Mouse (Mus musculus): Measurements from ENCODE around the gene Chaf1a. TPM values are rescaled to one million over a fixed set of nuclear protein-coding genes. Genes with fewer than 3 reads are reported as not detected.

Gene Chaf1a
- polyA plus RNA-seq, 1 experiment from 2014 or later: 3.0 TPM

GRCm38 (mm10) chr17:56006956-56007355, 33.3 kb upstream of the Chaf1a start:
- WGBS: 47% methylated on average over 10 of the region's 10 CpGs
- H3K4me3 ChIP-seq (ENCODE audit: low read depth, low read length): no peak overlapping the region
- H3K9me3 ChIP-seq (ENCODE audit: low read length): no peaks in the 10 kb centered on the region
- H3K27me3 ChIP-seq (replicated peaks; ENCODE audit: insufficient read depth, low read length): no peaks in the 10 kb centered on the region
- H3K36me3 ChIP-seq (ENCODE audit: insufficient read depth, low read length): no peaks in the 10 kb centered on the region
- H3K4me1 ChIP-seq (ENCODE audit: insufficient read depth, low read depth, low read length): peaks cover 18% of the 10 kb centered on the region; the same call in 1 of the 2 replicates
- TF ChIP-seq CTCF (IDR thresholded peaks at IDR 0.05) (no peak), EP300 (IDR thresholded peaks at IDR 0.05) (no peak)
- H3K9ac ChIP-seq (replicated peaks; ENCODE audit: low read depth): no peak overlapping the region
- ATAC-seq: no peak
- no peak overlapping the region for H3K4me2 ChIP-seq (replicated peaks; ENCODE audit: low read depth, low read length)
- DNase-seq (ENCODE audit: low spot score): no peak
- H3K27ac ChIP-seq (ENCODE audit: low read length): no peak overlapping the region

GRCm38 (mm10) chr17:56007444-56008355, 32.5 kb upstream of the Chaf1a start:
- Histone ChIP-seq H3K27ac (ENCODE audit: low read length) (peak overlapping the region; percentile 66), H3K36me3 (ENCODE audit: insufficient read depth, low read length) (no peaks in the 10 kb centered on the region), H3K4me3 (ENCODE audit: low read depth, low read length) (no peak overlapping the region), H3K4me1 (ENCODE audit: insufficient read depth, low read depth, low read length) (peaks cover 18% of the 10 kb centered on the region; the same call in 1 of the 2 replicates), H3K27me3 (replicated peaks; ENCODE audit: insufficient read depth, low read length) (no peaks in the 10 kb centered on the region), H3K4me2 (replicated peaks; ENCODE audit: low read depth, low read length) (0 out of 2 replicates have a peak overlapping the region, but pooled peaks have one; percentile 99), H3K9me3 (ENCODE audit: low read length) (no peaks in the 10 kb centered on the region), H3K9ac (replicated peaks; ENCODE audit: low read depth) (no peak overlapping the region)
- ATAC-seq: peak; percentile 5
- DNase-seq (ENCODE audit: low spot score): peak; percentile 30
- WGBS: 15% methylated on average over 13 of the region's 14 CpGs
- TF ChIP-seq CTCF (IDR thresholded peaks at IDR 0.05): no peak
- TF ChIP-seq EP300 (IDR thresholded peaks at IDR 0.05): no peak

- no peaks in the 10 kb centered on the region for H3K9me3 ChIP-seq (ENCODE audit: low read length)
- H3K27ac ChIP-seq (ENCODE audit: low read length): peak overlapping the region; percentile 81
- no peaks in the 10 kb centered on the region for H3K36me3 ChIP-seq (ENCODE audit: insufficient read depth, low read length)
- DNase-seq (ENCODE audit: low spot score) (peak; percentile 97), ATAC-seq (peak; percentile 93)
- peak overlapping the region; percentile 99 for H3K4me2 ChIP-seq (replicated peaks; ENCODE audit: low read depth, low read length)
- peaks cover 18% of the 10 kb centered on the region; the same call in 1 of the 2 replicates for H3K4me1 ChIP-seq (ENCODE audit: insufficient read depth, low read depth, low read length)
- TF ChIP-seq CTCF (IDR thresholded peaks at IDR 0.05) (no peak), EP300 (IDR thresholded peaks at IDR 0.05) (no peak)
- under 1% methylated on average over 21 of the region's 21 CpGs for WGBS
- H3K27me3 ChIP-seq (replicated peaks; ENCODE audit: insufficient read depth, low read length): no peaks in the 10 kb centered on the region
- peak overlapping the region; percentile 46 for H3K9ac ChIP-seq (replicated peaks; ENCODE audit: low read depth)
- peak overlapping the region; percentile 92 for H3K4me3 ChIP-seq (ENCODE audit: low read depth, low read length)
These were observed 31.7 kb upstream of the Chaf1a start for GRCm38 (mm10) chr17:56008356-56009087.

- Histone ChIP-seq H3K27ac (ENCODE audit: low read length) (peak overlapping the region; percentile 81), H3K4me2 (replicated peaks; ENCODE audit: low read depth, low read length) (peak overlapping the region; percentile 99), H3K9ac (replicated peaks; ENCODE audit: low read depth) (peak overlapping the region; percentile 46; the same call in 1 of the 2 replicates), H3K36me3 (ENCODE audit: insufficient read depth, low read length) (no peaks in the 10 kb centered on the region), H3K4me3 (ENCODE audit: low read depth, low read length) (peak overlapping the region; percentile 92), H3K9me3 (ENCODE audit: low read length) (no peaks in the 10 kb centered on the region), H3K4me1 (ENCODE audit: insufficient read depth, low read depth, low read length) (peaks cover 18% of the 10 kb centered on the region; the same call in 1 of the 2 replicates), H3K27me3 (replicated peaks; ENCODE audit: insufficient read depth, low read length) (no peaks in the 10 kb centered on the region)
- TF ChIP-seq EP300 (IDR thresholded peaks at IDR 0.05) (no peak), CTCF (IDR thresholded peaks at IDR 0.05) (peak; percentile 71)
- ATAC-seq (peak; percentile 92), DNase-seq (ENCODE audit: low spot score) (peak; percentile 96)
- WGBS: 1% methylated on average over 61 of the region's 62 CpGs
These were observed 30.9 kb upstream of the Chaf1a start for GRCm38 (mm10) chr17:56009088-56009961.

GRCm38 (mm10) chr17:56009962-56010240, 30.3 kb upstream of the Chaf1a start:
- H3K27ac ChIP-seq (ENCODE audit: low read length): no peak overlapping the region
- 0 out of 2 replicates have a peak, but pooled peaks cover 2% of the 10 kb centered on the region for H3K36me3 ChIP-seq (ENCODE audit: insufficient read depth, low read length)
- TF ChIP-seq EP300 (IDR thresholded peaks at IDR 0.05): no peak
- TF ChIP-seq CTCF (IDR thresholded peaks at IDR 0.05): no peak
- peaks cover 18% of the 10 kb centered on the region; the same call in 1 of the 2 replicates for H3K4me1 ChIP-seq (ENCODE audit: insufficient read depth, low read depth, low read length)
- H3K27me3 ChIP-seq (replicated peaks; ENCODE audit: insufficient read depth, low read length): no peaks in the 10 kb centered on the region
- H3K9me3 ChIP-seq (ENCODE audit: low read length): no peaks in the 10 kb centered on the region
- DNase-seq (ENCODE audit: low spot score) (no peak), ATAC-seq (no peak)
- peak overlapping the region; percentile 99 for H3K4me2 ChIP-seq (replicated peaks; ENCODE audit: low read depth, low read length)
- 28% methylated on average over 2 of the region's 2 CpGs for WGBS
- peak overlapping the region; percentile 92; the same call in 1 of the 2 replicates for H3K4me3 ChIP-seq (ENCODE audit: low read depth, low read length)
- H3K9ac ChIP-seq (replicated peaks; ENCODE audit: low read depth): no peak overlapping the region

Data from lung, postnatal 0 days (tissue).